7 mouse cellular contexts compared by ENCODE assay signal in genomic region chr19:6126789-6127580, GRCm38 (mm10). TPM values are rescaled to one million over a fixed set of nuclear protein-coding genes. Genes with fewer than 3 reads are reported as not detected.
DNase-seq lines count a peak whose midpoint lies in the region; ATAC-seq and TF ChIP-seq lines count a peak whose summit lies in the region.

No protein-coding gene starts in this region.

- no peaks in the 10 kb centered on the region for H3K36me3 ChIP-seq in lung, embryonic 16.5 days (ENCODE audit: control insufficient read depth, insufficient read depth, low read length)
- peaks cover 5% of the 10 kb centered on the region; the same call in 1 of the 2 replicates for H3K36me3 ChIP-seq in limb, embryonic 12.5 days
- no peaks in the 10 kb centered on the region for H3K36me3 ChIP-seq in small intestine, adult 2 months (ENCODE audit: control insufficient read depth, insufficient read depth, low read length)

- whole genome bisulfite sequencing in lung, embryonic 16.5 days = 61% methylated on average over 10 of the region's 10 CpGs
- WGBS in limb, embryonic 12.5 days = 73% methylated on average over 10 of the region's 10 CpGs
- 36% methylated on average over 10 of the region's 10 CpGs for WGBS in small intestine, adult 2 months

- peak overlapping the region; percentile 67 for H3K4me2 ChIP-seq in lung, embryonic 16.5 days (ENCODE audit: low read depth, low read length)
- peak overlapping the region; percentile 60 for H3K4me2 ChIP-seq in limb, embryonic 12.5 days

- H3K9ac ChIP-seq in lung, embryonic 16.5 days (ENCODE audit: low read length) = peak overlapping the region; percentile 77
- H3K9ac ChIP-seq in limb, embryonic 12.5 days (replicated peaks) = no peak overlapping the region; the same call in 1 of the 2 replicates

- no peaks in the 10 kb centered on the region for H3K27me3 ChIP-seq in lung, embryonic 16.5 days (ENCODE audit: control insufficient read depth, insufficient read depth, low read depth, low read length)
- no peaks in the 10 kb centered on the region for H3K27me3 ChIP-seq in limb, embryonic 12.5 days
- H3K27me3 ChIP-seq in small intestine, adult 2 months (ENCODE audit: control insufficient read depth, insufficient read depth, low read length) = no peaks in the 10 kb centered on the region

- no peak for TF ChIP-seq POLR2A in embryonic fibroblast, embryonic 13.5 days (IDR thresholded peaks at IDR 0.05; ENCODE audit: low read depth, low read length)
- no peak for TF ChIP-seq POLR2A in small intestine, adult 2 months (IDR thresholded peaks at IDR 0.05; ENCODE audit: low read depth, low read length)

- TF ChIP-seq CTCF in embryonic fibroblast, embryonic 13.5 days (IDR thresholded peaks at IDR 0.05; ENCODE audit: borderline replicate concordance, insufficient read depth, low read length) = no peak
- no peak for TF ChIP-seq CTCF in small intestine, adult 2 months (IDR thresholded peaks at IDR 0.05; ENCODE audit: extremely low read depth, insufficient read length, insufficient replicate concordance, low read depth, low read length)

- peak overlapping the region; percentile 93 for H3K27ac ChIP-seq in lung, embryonic 16.5 days (ENCODE audit: low read length)
- H3K27ac ChIP-seq in embryonic fibroblast, embryonic 13.5 days (ENCODE audit: insufficient read depth, low read length) = peak overlapping the region; percentile 54
- H3K27ac ChIP-seq in limb, embryonic 12.5 days = peak overlapping the region; percentile 89
- H3K27ac ChIP-seq in small intestine, adult 2 months (ENCODE audit: insufficient read depth, low read depth, low read length) = peak overlapping the region; percentile 92; the same call in 1 of the 2 replicates

- peak overlapping the region; percentile 68 for H3K4me3 ChIP-seq in lung, embryonic 16.5 days (ENCODE audit: low read length)
- peak overlapping the region; percentile 61 for H3K4me3 ChIP-seq in embryonic fibroblast, embryonic 13.5 days (ENCODE audit: insufficient read depth, low read length)
- peak overlapping the region; percentile 55 for H3K4me3 ChIP-seq in limb, embryonic 12.5 days (replicated peaks)
- peak overlapping the region; percentile 71 for H3K4me3 ChIP-seq in small intestine, adult 2 months (ENCODE audit: low read depth, low read length)

- H3K9me3 ChIP-seq in lung, embryonic 16.5 days (ENCODE audit: control insufficient read depth, low read length) = no peaks in the 10 kb centered on the region
- no peaks in the 10 kb centered on the region for H3K9me3 ChIP-seq in limb, embryonic 12.5 days

- H3K4me1 ChIP-seq in lung, embryonic 16.5 days (replicated peaks; ENCODE audit: control insufficient read depth, insufficient read depth, low read length) = peaks cover 4% of the 10 kb centered on the region
- no peaks in the 10 kb centered on the region for H3K4me1 ChIP-seq in embryonic fibroblast, embryonic 13.5 days (ENCODE audit: control insufficient read depth, insufficient read depth, low read length)
- peaks cover 5% of the 10 kb centered on the region; the same call in 1 of the 2 replicates for H3K4me1 ChIP-seq in limb, embryonic 12.5 days (replicated peaks)
- peaks cover 12% of the 10 kb centered on the region for H3K4me1 ChIP-seq in small intestine, adult 2 months (ENCODE audit: control insufficient read depth, insufficient read depth, insufficient read length, low read length)

- ATAC-seq in lung, embryonic 16.5 days (ENCODE audit: low read depth) = no peak
- ATAC-seq in limb, embryonic 12.5 days (ENCODE audit: insufficient number of reproducible peaks, insufficient read depth, low FRiP score, low TSS enrichment, low read depth) = no peak

- no peak for DNase-seq in lung, postnatal 36 days
- no peak for DNase-seq in adrenal gland, postnatal 14 days
- DNase-seq in right cerebral cortex, postnatal 36 days (ENCODE audit: low spot score in 2 of 2) = no peak

RNA-seq across cellular contexts. Expression of gene Snx15, which starts 1.1 kb away (rescaled TPM):
- 33.4 and 35.1 TPM in 2 replicates for polyA plus RNA-seq in lung, embryonic 16.5 days (2015; fragmentation: Nextera tagmentation; extraction: Ambion mirVana)
- polyA plus RNA-seq in embryonic fibroblast, embryonic 13.5 days (2011; ENCODE audit: insufficient read length, low read depth, missing spikeins) = 19.5 and 22.6 TPM in 2 replicates
- polyA plus RNA-seq in limb, embryonic 12.5 days (2016; fragmentation: Nextera tagmentation; extraction: Ambion mirVana) = 33.1 and 33.2 TPM in 2 replicates
- polyA plus RNA-seq in small intestine, adult 2 months (2012; rRNA removed) = 19.8 and 41.8 TPM in 2 replicates
- total RNA-seq in adrenal gland, postnatal 14 days (2021) = 21.7 and 23.6 TPM in 2 replicates

RNA-seq across cellular contexts. Expression of gene Sac3d1, which starts 8.5 kb away (rescaled TPM):
- polyA plus RNA-seq in lung, embryonic 16.5 days (2015; fragmentation: Nextera tagmentation; extraction: Ambion mirVana) = 32.5 and 36.4 TPM in 2 replicates
- 13.7 and 16.2 TPM in 2 replicates for polyA plus RNA-seq in embryonic fibroblast, embryonic 13.5 days (2011; ENCODE audit: insufficient read length, low read depth, missing spikeins)
- 55.0 and 58.8 TPM in 2 replicates for polyA plus RNA-seq in limb, embryonic 12.5 days (2016; fragmentation: Nextera tagmentation; extraction: Ambion mirVana)
- 35.7 and 46.4 TPM in 2 replicates for polyA plus RNA-seq in small intestine, adult 2 months (2012; rRNA removed)
- 12.9 and 15.4 TPM in 2 replicates for total RNA-seq in adrenal gland, postnatal 14 days (2021)

RNA-seq across cellular contexts. Expression of gene Batf2, which starts 13.8 kb away (rescaled TPM):
- 0.31 and 0.96 TPM in 2 replicates for polyA plus RNA-seq in lung, embryonic 16.5 days (2015; fragmentation: Nextera tagmentation; extraction: Ambion mirVana)
- not detected in 2 replicates for polyA plus RNA-seq in embryonic fibroblast, embryonic 13.5 days (2011; ENCODE audit: insufficient read length, low read depth, missing spikeins)
- polyA plus RNA-seq in limb, embryonic 12.5 days (2016; fragmentation: Nextera tagmentation; extraction: Ambion mirVana) = not detected in 2 replicates
- 67.6 and 146 TPM in 2 replicates for polyA plus RNA-seq in small intestine, adult 2 months (2012; rRNA removed)
- 0.52 and 1.5 TPM in 2 replicates for total RNA-seq in adrenal gland, postnatal 14 days (2021)

RNA-seq across cellular contexts. Expression of gene Arl2, which starts 14.4 kb away (rescaled TPM):
- 95.2 and 95.7 TPM in 2 replicates for polyA plus RNA-seq in lung, embryonic 16.5 days (2015; fragmentation: Nextera tagmentation; extraction: Ambion mirVana)
- polyA plus RNA-seq in embryonic fibroblast, embryonic 13.5 days (2011; ENCODE audit: insufficient read length, low read depth, missing spikeins) = 56.2 and 57.6 TPM in 2 replicates
- 78.2 and 83.4 TPM in 2 replicates for polyA plus RNA-seq in limb, embryonic 12.5 days (2016; fragmentation: Nextera tagmentation; extraction: Ambion mirVana)
- polyA plus RNA-seq in small intestine, adult 2 months (2012; rRNA removed) = 62.7 and 98.9 TPM in 2 replicates
- total RNA-seq in adrenal gland, postnatal 14 days (2021) = 61.2 and 61.5 TPM in 2 replicates

RNA-seq across cellular contexts. Expression of gene Naaladl1, which starts 21.4 kb away (rescaled TPM):
- polyA plus RNA-seq in lung, embryonic 16.5 days (2015; fragmentation: Nextera tagmentation; extraction: Ambion mirVana) = 0.29 and 0.94 TPM in 2 replicates
- 0.45 and 0.61 TPM in 2 replicates for polyA plus RNA-seq in embryonic fibroblast, embryonic 13.5 days (2011; ENCODE audit: insufficient read length, low read depth, missing spikeins)
- polyA plus RNA-seq in limb, embryonic 12.5 days (2016; fragmentation: Nextera tagmentation; extraction: Ambion mirVana) = 0.54 and 0.71 TPM in 2 replicates
- 46.7 and 1,874 TPM in 2 replicates for polyA plus RNA-seq in small intestine, adult 2 months (2012; rRNA removed)
- total RNA-seq in adrenal gland, postnatal 14 days (2021) = 0.33 TPM in 1 of 2 replicates, not detected in the other

Comparison
In these comparisons a context has a peak if more than half of its experiments do, and no peak if none do; other contexts are left out.
1. RNA of gene Batf2, which starts 13.8 kb away (polyA plus RNA-seq): 67.6 to 146 TPM in small intestine, adult 2 months; 0.31 to 0.96 TPM in lung, embryonic 16.5 days, not detected in limb, embryonic 12.5 days and not detected in embryonic fibroblast, embryonic 13.5 days; every median in the first group is over 10 times any median in the second.
2. Peak in every context shown above with its lines, with median percentiles within 50 percentile points of each other: H3K27ac ChIP-seq and H3K4me3 ChIP-seq.